Mouse (Mus musculus) right cerebral cortex, postnatal 14 days (tissue): Measurements from ENCODE around the gene Epc2.

Experiments
- DNase-seq: peaks from one replicate; pipeline ENCODE4 v3.0.0; 2022

Gene Epc2

GRCm38 (mm10) chr2:49472443-49472842, 21.2 kb downstream of the Epc2 start:
- DNase-seq: no peak

GRCm38 (mm10) chr2:49482146-49482545, 30.9 kb downstream of the Epc2 start:
- DNase-seq: no peak

- no peak for DNase-seq
Observed at GRCm38 (mm10) chr2:49483382-49483781, 32.1 kb downstream of the Epc2 start.

GRCm38 (mm10) chr2:49501435-49501834, 50.1 kb downstream of the Epc2 start:
- no peak for DNase-seq

- no peak for DNase-seq
Observed at GRCm38 (mm10) chr2:49503596-49503995, 52.3 kb downstream of the Epc2 start.

- peak; percentile 9 for DNase-seq
Observed at GRCm38 (mm10) chr2:49505151-49505550, 53.9 kb downstream of the Epc2 start.

- no peak for DNase-seq
Observed at GRCm38 (mm10) chr2:49510832-49511231, 59.5 kb downstream of the Epc2 start.

- no peak for DNase-seq
Observed at GRCm38 (mm10) chr2:49516011-49516410, 64.7 kb downstream of the Epc2 start.

- DNase-seq: no peak
Observed at GRCm38 (mm10) chr2:49520409-49520808, 69.1 kb downstream of the Epc2 start.

GRCm38 (mm10) chr2:49520989-49521388, 69.7 kb downstream of the Epc2 start:
- DNase-seq: no peak

- no peak for DNase-seq
Observed at GRCm38 (mm10) chr2:49521564-49521963, 70.3 kb downstream of the Epc2 start.

GRCm38 (mm10) chr2:49522578-49522977, 71.3 kb downstream of the Epc2 start:
- DNase-seq: no peak

GRCm38 (mm10) chr2:49537147-49537546, 85.9 kb downstream of the Epc2 start:
- DNase-seq: no peak

GRCm38 (mm10) chr2:49538056-49538455, 86.8 kb downstream of the Epc2 start:
- DNase-seq: no peak

- no peak for DNase-seq
Observed at GRCm38 (mm10) chr2:49539745-49540144, 88.5 kb downstream of the Epc2 start.

- no peak for DNase-seq
Observed at GRCm38 (mm10) chr2:49547813-49548212, 96.5 kb downstream of the Epc2 start.

GRCm38 (mm10) chr2:49548492-49548891, 97.2 kb downstream of the Epc2 start:
- no peak for DNase-seq

- no peak for DNase-seq
Observed at GRCm38 (mm10) chr2:49553096-49553495, 101.8 kb downstream of the Epc2 start.

GRCm38 (mm10) chr2:49557339-49557738, 106.1 kb downstream of the Epc2 start:
- DNase-seq: no peak

GRCm38 (mm10) chr2:49558361-49558760, 107.1 kb downstream of the Epc2 start:
- DNase-seq: no peak

- peak; percentile 24 for DNase-seq
Observed at GRCm38 (mm10) chr2:49562688-49563350, 111.5 kb downstream of the Epc2 start.

- DNase-seq: peak; percentile 35
Observed at GRCm38 (mm10) chr2:49569862-49570777, 118.8 kb downstream of the Epc2 start.

- DNase-seq: no peak
Observed at GRCm38 (mm10) chr2:49570778-49571101, 119.5 kb downstream of the Epc2 start.

- DNase-seq: no peak
Observed at GRCm38 (mm10) chr2:49571159-49571920, 120.1 kb downstream of the Epc2 start.
